In genomic region chr6:83156259-83156684, GRCm38 (mm10) we compare ENCODE assay signal across 7 mouse cellular contexts. TPM values are rescaled to one million over a fixed set of nuclear protein-coding genes. Genes with fewer than 3 reads are reported as not detected.
DNase-seq lines count a peak whose midpoint lies in the region; ATAC-seq and TF ChIP-seq lines count a peak whose summit lies in the region.

Wdr54 (minus strand) TSS chr6:83156397.
1700003E16Rik (plus strand) TSS chr6:83156404.

- intact Hi-C loops in heart, postnatal 36 days (cut with DNase I), result no loop called here

- peaks cover 60% of the 10 kb centered on the region for H3K27me3 ChIP-seq in G1E (ENCODE audit: insufficient read depth, low read length)

- H3K36me3 ChIP-seq in G1E (replicated peaks), result no peaks in the 10 kb centered on the region

- ATAC-seq in G1E (ENCODE audit: extremely low read depth, insufficient number of reproducible peaks, low FRiP score, poor library complexity, severe bottlenecking), result no peak
- ATAC-seq in erythroid progenitor cell, adult 5-6 weeks (replicated peaks; ENCODE audit: low FRiP score, poor library complexity, severe bottlenecking), result 0 out of 2 replicates have a peak, but pooled peaks have one; percentile 28

- no peak for TF ChIP-seq CTCF in G1E (IDR thresholded peaks at IDR 0.05; ENCODE audit: low read depth, low read length)

- no peak for DNase-seq in G1E (ENCODE audit: low spot score)
- DNase-seq in brain, adult 2 months (ENCODE audit: low read depth, low spot score), result peak; percentile 92
- DNase-seq in heart, postnatal 36 days, result peak; percentile 51 to 63
- DNase-seq in layer of hippocampus, postnatal 10 days (ENCODE audit: low spot score in 2 of 2), result peak; percentile 77 to 82
- DNase-seq in lung, postnatal 10 days, result peak; percentile 70
- peak; percentile 95 for DNase-seq in retina, postnatal 1 day

- H3K4me3 ChIP-seq in G1E (ENCODE audit: low read depth, low read length), result peak within 1 kb of the TSS; percentile 36; the same call in 1 of the 2 replicates

- H3K9me3 ChIP-seq in G1E (replicated peaks), result no peaks in the 10 kb centered on the region

- peaks cover 24% of the 10 kb centered on the region for H3K4me1 ChIP-seq in G1E (ENCODE audit: insufficient read depth, low read depth, low read length)

RNA-seq across cellular contexts. Expression of gene Wdr54, which starts in this region (rescaled TPM):
- total RNA-seq in G1E (2014; fragmentation: Nextera tagmentation) (not detected in 2 replicates), G1E (2017) (0.27 TPM in 1 of 2 replicates, not detected in the other)
- not detected in 2 replicates for polyA plus RNA-seq in G1E (2012)
- not detected in 2 replicates for total RNA-seq in erythroid progenitor cell, adult 5-6 weeks (2015; ENCODE audit: low replicate concordance)
- not detected in 2 replicates for total RNA-seq in erythroid progenitor cell, adult 5-6 weeks (2017; ENCODE audit: low replicate concordance)
- total RNA-seq in heart, postnatal 36 days (2021), result 1 to 10 TPM; 1.4 to 1.5 TPM
- total RNA-seq in layer of hippocampus, postnatal 10 days (2021), result 10 to 100 TPM; 21.5 to 28.1 TPM

RNA-seq across cellular contexts. Expression of gene 1700003E16Rik, which starts in this region (rescaled TPM):
- not detected in 2 replicates for total RNA-seq in G1E (2014; fragmentation: Nextera tagmentation)
- 0.12 and 0.16 TPM in 2 replicates for total RNA-seq in G1E (2017)
- not detected in 2 replicates for polyA plus RNA-seq in G1E (2012)
- total RNA-seq in erythroid progenitor cell, adult 5-6 weeks (2015; ENCODE audit: low replicate concordance), result not detected in 2 replicates
- total RNA-seq in erythroid progenitor cell, adult 5-6 weeks (2017; ENCODE audit: low replicate concordance), result not detected in 2 replicates
- total RNA-seq in heart, postnatal 36 days (2021), result under 1 TPM; 0.16 to 0.39 TPM
- total RNA-seq in layer of hippocampus, postnatal 10 days (2021), result 10 to 100 TPM; 20.6 to 22.1 TPM

Comparison
In these comparisons a context has a peak if more than half of its experiments do, and no peak if none do; other contexts are left out.
1. RNA of gene Wdr54 (total RNA-seq): 21.5 to 28.1 TPM in layer of hippocampus, postnatal 10 days; 1.4 to 1.5 TPM in heart, postnatal 36 days, 0.27 TPM in G1E and not detected in erythroid progenitor cell, adult 5-6 weeks; every median in the first group is over 4 times any median in the second.
2. RNA of gene 1700003E16Rik (total RNA-seq): 20.6 to 22.1 TPM in layer of hippocampus, postnatal 10 days; 0.16 to 0.39 TPM in heart, postnatal 36 days, 0.12 to 0.16 TPM in G1E and not detected in erythroid progenitor cell, adult 5-6 weeks; every median in the first group is over 10 times any median in the second.
3. Peak in ATAC-seq in erythroid progenitor cell, adult 5-6 weeks; RNA of the genes that start here not detected or under 1 TPM.